Mouse (Mus musculus) erythroblast, adult 5-6 weeks (primary cell): ENCODE data around the gene Rp9. TPM values are rescaled to one million over a fixed set of nuclear protein-coding genes. Genes with fewer than 3 reads are reported as not detected.

Source experiments
- ATAC-seq: replicated peaks from 2 replicates; pipeline ENCODE4 v1.8.0; 2016; ENCODE audit warnings: moderate number of reproducible peaks, mild to moderate bottlenecking, moderate TSS enrichment, inconsistent platforms; ENCODE audit not compliant: poor library complexity, low FRiP score, severe bottlenecking
- total RNA-seq, 2 experiments: library from RNA; stranded (forward) in 1 of 2; stranded (reverse) in 1 of 2; fragments of 150-400 nt in 1 of 2; fragments of 200-764, 138-1000 nt in 1 of 2; gene quantifications; 2 replicates each; pipeline versions ENCODE4 v1.2.3 to v1.2.4; 2015 to 2017; ENCODE audit warnings: low replicate concordance in 2 of 2

The Rp9 gene
- total RNA-seq (2015; ENCODE audit: low replicate concordance) (39.6 and 45.8 TPM in 2 replicates), total RNA-seq (2017; ENCODE audit: low replicate concordance) (24.4 and 53.5 TPM in 2 replicates)

DNA sequence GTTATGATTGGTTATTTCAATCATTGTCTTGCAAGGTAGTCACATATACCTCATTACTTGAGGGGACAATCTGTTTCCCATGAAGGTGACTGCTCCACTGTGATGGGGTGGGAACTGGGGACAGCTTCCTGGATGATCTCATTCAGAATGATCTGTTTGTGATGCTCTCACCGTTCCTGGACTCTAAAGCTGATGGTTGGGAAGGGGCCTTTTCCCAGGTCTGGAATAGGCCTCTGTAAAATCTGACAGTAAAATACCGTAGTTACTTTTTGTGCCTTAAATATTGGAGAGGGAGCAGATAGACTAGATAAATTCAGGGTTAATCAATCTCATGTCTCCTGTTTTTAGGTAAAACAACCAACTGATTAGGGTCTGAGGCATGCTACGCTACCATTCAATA, at the start of gene Rp9:
Rp9 (minus strand) TSS at position 101 of the 400 bp plus-strand sequence.
- no peak for ATAC-seq

- ATAC-seq: peak; percentile 57; the same call in 1 of the 2 replicates
These were observed 49.0 kb upstream of the Rp9 start for GRCm38 (mm10) chr9:22518394-22519041.

GRCm38 (mm10) chr9:22515076-22515475, 45.5 kb upstream of the Rp9 start:
- ATAC-seq: no peak

DNA sequence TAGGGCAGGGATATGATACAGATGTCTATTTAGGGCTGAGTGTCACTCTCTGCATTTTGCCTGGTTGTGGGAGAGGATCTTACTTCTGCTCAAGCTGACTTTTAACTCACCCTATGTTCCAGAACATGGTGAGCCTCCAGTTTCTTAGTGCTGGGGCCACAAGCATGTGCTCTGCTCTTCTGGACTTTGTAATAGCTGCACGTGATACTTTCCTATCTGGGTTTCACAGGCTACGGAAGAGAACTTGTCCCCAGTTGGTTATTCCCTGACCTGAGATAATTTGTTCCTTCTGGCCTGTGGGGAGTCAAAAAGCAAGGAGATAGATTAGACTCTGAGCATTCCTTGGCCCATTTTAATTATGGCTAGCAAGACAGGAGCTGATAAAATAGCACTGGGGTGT, 36.0 kb upstream of the Rp9 start:
- no peak for ATAC-seq

GRCm38 (mm10) chr9:22503581-22503980, 34.0 kb upstream of the Rp9 start:
- ATAC-seq: no peak

GRCm38 (mm10) chr9:22502972-22503371, 33.4 kb upstream of the Rp9 start:
- no peak for ATAC-seq

- no peak for ATAC-seq
These were observed 27.7 kb upstream of the Rp9 start for GRCm38 (mm10) chr9:22497021-22497767.

DNA sequence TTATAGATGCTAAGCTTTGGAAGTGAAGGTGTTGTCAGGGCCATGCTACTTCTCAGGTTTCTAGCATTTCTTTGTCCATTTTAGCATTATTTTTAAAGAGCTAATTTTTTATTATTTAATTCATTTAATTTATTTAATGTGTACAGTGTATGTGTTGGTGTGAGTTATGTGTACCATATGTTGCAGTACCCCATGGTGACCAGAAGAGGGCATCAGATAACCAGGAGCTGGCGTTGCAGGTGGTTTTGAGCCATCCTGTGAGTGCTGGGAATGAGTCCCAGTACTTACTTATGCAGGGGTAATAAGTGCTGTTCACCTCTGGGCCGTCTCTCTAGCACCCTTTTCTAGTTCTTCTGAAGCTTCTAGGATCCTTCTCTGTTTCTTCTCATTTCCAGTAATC, 25.6 kb upstream of the Rp9 start:
- 0 out of 2 replicates have a peak, but pooled peaks have one; percentile 61 for ATAC-seq

GRCm38 (mm10) chr9:22494203-22494807, 24.8 kb upstream of the Rp9 start:
- ATAC-seq: no peak

DNA sequence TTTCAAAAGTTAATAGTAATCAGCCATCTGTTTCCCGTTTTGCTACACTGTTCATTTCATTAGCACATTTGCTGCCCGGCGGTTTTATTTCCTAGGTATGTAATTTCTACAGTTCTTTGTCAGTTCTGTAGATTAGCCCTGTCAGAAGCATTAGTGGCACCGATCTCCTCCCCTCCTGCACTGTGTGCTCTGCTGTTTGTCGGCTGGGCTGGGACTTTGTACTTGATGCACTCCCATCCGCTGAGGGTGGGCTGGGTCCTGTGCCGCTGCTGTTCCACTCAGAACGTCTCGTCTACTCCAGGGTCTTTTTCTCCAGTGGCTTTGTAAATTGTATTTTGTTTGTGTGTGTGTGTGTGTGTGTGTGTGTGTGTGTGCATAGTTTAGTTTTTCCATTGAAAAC, 19.4 kb upstream of the Rp9 start:
- no peak for ATAC-seq

GRCm38 (mm10) chr9:22486211-22486610, 16.7 kb upstream of the Rp9 start:
- ATAC-seq: no peak

DNA sequence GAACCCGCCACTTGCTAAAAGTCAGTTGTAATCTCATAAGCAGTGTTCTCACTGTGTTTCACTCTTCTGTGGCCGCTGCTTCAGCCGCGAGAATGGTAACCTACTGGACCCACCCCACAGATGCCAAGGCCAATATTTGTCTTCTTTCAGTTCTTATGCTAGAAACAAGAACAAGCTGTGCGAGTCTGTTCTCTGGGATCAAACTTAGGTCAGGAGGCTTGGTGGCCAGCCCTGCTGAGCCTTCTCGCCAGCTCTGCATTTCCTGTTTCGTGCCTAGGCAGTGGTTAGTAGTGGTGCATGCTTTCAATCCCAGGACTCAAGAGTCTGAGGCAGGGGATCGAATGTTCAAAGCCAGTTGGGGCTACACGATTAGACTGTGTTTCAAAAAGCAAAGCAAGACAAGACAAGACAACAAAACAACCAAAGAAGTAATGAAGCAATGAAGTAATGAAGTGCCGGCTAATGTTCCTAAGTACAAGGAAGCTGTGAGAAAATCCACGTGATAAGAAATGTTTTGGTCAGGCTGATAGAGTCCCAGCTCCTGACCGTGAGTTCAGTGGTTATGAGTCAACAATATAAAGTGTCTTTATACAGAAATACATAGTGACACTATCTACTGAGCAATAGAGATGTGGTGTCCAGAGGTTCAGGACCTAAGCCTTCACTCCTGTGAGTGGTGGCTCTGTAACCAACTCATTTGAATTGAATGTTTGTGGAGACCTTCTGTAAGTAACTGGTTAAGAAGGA, 15.2 kb upstream of the Rp9 start:
- ATAC-seq: no peak

DNA sequence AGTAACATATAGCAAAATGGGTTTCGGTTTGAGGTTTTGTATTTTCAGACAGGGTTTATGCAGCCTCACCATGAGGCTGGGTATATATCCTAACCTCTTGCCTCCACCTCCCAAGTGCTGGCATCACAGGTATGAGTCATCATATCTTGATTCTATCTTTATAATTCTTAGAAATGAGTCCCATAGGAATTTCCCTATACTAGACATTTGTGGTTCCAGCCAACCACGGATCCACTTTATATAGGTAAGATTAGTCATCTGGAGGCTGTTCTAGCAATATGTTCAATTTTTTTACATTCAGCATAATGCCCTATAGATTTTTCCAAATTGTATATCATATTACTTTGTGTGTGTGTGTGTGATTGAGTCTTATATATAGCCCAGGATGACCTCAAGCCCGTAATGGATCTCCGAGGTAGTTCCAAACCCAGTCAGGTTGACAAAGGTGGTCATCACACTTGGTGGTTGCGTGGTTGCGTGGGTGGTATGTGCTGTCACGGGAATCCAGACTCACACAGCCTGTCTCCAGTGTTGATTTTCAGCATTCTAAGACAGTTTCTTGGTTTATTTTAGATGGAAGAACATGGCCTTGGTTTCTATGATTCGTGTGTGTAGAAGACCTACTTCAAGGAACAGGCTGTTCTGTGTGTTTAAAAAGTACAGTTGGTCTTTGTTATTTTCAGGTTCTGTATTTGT, 14.5 kb upstream of the Rp9 start:
- no peak for ATAC-seq

GRCm38 (mm10) chr9:22478946-22479345, 9.4 kb upstream of the Rp9 start:
- ATAC-seq: no peak

DNA sequence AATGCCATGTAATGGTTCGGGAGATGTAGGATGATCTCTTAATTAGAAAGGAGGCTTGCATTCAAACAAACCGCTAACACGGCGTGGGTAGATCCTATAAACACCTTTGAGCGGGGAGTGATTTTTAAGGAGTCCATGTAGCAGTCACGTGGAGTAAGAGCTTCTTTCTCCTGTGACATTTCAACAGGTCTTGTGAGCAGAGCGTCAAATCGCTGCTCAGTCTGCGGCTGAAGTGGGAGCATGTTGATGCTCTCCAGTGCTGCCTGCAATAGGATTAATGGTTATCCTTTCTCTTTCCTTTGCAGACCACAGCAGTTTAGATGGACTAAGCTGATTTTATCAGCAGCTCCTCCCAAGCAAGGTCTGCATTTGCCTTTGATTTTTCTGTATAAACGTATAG, 6.7 kb upstream of the Rp9 start:
- ATAC-seq: 0 out of 2 replicates have a peak, but pooled peaks have one; percentile 29

DNA sequence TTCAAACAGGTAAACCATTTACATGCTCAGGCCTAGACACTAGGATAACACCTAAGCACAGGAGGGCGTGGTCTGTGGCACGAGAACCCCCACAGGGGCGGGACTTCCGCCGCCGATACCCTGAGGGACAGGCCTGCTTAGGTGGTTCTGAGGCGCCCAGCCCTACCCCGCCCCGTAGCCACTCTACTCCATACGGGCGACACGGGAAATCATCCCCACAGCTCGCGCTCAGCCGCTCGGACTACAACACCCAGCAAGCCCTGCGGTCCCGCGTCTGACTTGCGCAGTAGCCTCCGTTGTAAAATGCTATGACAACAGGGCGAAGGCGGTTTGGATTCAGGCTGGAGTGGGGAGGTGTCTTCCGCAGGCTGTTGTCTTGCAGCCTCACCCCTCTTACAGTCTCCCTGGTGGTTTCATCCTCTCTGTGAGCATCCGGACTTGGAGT, 5.9 kb upstream of the Rp9 start, which contains the start of gene Bbs9:
Bbs9 (plus strand) TSS at position 292 of the 445 bp plus-strand sequence.
- peak; percentile 99 for ATAC-seq

DNA sequence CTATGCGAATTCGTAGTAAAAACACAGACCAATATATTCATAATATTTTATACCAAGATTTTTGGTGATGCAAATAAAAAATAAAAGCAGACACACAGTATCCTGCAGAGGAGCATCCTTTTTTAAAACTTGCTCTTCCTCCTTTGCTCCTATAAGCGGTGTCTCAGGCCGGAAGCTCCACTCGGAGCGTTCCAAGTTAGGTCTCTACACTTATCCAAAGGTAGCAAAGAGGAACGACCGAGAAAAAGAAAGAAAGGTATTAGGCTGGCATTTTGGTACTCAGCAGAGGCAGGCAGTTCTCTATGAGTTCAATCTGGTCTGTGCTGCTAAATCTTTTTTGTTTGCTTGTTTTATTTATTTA, 664 bp downstream of the Rp9 start:
- ATAC-seq: no peak

DNA sequence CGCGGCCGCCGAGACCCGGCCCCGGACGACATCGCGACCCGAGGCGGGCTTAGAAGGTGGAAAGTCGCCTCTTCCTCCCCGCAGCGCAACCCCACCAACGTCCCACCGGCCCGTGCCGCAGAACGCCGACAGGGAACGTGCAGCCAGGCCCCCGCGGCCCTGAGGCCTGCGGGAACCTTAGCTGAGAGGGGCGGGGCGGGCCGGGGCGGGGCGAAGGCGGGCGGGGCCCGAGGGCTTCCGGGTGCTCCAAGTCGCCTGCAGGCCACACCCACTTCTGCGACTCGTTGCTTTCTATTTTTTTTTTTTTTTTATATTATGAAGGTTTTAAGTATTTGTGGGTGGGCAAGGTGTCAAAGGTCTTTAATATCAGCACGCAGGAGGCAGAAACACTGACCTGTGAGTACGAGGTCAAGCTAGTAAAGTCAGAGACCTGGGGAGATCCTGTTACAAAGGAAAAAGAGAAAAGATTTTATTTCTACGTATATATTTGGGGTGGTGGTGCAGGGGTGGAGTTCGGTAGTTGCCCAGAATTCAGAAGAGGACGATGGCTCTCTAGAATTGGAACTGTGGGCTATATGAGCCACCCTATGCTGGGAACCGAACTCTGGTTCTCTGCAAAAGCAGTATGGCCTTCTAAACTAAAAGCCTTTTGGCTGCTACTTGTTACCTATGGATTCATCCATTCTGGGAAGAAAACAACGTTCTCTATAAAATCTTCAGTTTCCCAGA, 1.2 kb downstream of the Rp9 start:
- ATAC-seq: peak; percentile 87
